Mouse (Mus musculus) right cerebral cortex, postnatal 10 days (tissue): Measurements from ENCODE around the gene Rex1bd.

ENCODE experiments used
- DNase-seq, 2 experiments: peaks; one replicate each; pipeline ENCODE4 v3.0.0; 2021; ENCODE audit warnings: low spot score in 2 of 2

The Rex1bd gene

DNA sequence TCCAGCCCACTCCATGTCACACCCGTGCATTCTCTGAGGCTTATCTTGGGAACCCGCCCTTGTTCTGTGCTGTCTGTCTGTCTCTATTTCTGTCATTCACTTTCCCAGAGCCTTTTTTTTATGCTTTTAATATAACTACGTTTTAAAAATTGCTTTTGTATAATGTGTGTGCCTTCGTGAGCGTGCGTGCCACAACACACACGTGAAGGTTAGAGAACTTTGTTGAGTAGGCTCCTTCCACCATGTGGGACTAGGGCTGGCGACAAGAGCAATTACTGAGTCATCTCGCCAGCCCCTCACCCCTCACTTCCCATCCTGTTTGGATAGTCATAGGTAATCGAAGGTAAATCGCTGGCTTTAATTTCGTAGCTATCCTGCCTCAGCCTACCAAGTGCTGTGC, 4.0 kb downstream of the Rex1bd start:
- DNase-seq: no peak

GRCm38 (mm10) chr8:70501820-70502529, 4.6 kb downstream of the Rex1bd start:
- peak; percentile 58 to 59 for DNase-seq

DNA sequence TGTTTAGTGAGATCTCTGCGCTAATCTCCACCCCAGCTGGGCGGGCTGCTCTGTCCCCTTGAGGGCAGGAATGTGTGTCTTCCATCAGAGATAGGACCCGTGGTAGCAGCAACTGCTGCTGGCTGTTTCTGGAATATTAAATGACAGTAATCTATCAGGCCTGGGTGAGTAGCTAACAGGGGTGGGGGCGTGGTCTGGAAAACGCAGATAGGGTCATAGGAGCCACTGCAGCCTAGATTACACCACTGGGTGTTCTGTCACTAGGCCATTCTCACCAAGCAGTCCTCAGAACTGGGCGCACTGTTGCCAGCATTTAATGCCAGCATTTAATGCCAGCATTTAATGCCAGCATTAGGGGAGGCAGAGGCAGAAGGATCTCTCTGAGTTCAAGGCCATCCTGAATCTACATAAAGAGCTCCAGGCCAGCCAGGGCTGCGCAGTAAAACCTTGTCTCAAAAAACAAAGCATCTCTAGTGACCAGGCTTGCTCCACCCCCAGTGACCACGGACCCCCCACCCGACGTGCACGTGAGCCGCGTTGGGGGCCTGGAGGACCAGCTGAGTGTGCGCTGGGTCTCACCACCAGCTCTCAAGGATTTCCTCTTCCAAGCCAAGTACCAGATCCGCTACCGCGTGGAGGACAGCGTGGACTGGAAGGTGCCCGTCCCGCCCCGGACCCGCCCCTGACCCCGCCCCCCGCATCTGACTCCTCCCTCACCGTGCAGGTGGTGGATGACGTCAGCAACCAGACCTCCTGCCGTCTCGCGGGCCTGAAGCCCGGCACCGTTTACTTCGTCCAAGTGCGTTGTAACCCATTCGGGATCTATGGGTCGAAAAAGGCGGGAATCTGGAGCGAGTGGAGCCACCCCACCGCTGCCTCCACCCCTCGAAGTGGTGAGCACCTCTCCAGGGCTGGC, 5.9 kb downstream of the Rex1bd start:
- peak in 1 of 2 experiments; percentile 40 for DNase-seq

GRCm38 (mm10) chr8:70495771-70496062, 10.8 kb downstream of the Rex1bd start:
- DNase-seq: no peak

- peak in 1 of 2 experiments; percentile 25 for DNase-seq
Observed at GRCm38 (mm10) chr8:70495001-70495770, 11.4 kb downstream of the Rex1bd start.

DNA sequence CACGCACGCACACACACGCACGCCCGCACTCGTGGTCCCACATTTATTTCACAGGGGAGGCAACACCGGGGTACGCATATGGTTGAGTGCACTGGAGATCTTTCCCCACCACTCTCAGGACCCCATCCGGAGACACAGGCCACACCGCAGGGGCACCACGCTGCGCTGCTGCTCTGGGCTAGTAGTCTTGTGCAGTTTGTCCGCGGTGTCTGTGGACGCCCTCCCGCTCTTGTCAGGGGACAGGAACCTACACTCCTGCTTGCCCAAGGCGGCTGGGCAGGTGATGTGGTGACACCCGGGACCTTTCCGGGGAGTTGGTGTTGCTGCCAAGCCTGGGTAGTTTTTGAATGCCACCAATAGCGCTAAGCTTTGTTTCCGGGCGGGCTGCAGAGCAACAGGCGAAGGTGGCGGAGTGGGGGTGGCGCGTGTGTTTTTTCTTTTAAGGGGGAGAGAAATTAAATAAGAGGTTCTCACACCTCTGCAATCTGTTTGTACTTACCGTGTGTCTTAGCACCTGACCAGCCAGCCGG, 12.1 kb downstream of the Rex1bd start:
- peak in 1 of 2 experiments; percentile 23 for DNase-seq

DNA sequence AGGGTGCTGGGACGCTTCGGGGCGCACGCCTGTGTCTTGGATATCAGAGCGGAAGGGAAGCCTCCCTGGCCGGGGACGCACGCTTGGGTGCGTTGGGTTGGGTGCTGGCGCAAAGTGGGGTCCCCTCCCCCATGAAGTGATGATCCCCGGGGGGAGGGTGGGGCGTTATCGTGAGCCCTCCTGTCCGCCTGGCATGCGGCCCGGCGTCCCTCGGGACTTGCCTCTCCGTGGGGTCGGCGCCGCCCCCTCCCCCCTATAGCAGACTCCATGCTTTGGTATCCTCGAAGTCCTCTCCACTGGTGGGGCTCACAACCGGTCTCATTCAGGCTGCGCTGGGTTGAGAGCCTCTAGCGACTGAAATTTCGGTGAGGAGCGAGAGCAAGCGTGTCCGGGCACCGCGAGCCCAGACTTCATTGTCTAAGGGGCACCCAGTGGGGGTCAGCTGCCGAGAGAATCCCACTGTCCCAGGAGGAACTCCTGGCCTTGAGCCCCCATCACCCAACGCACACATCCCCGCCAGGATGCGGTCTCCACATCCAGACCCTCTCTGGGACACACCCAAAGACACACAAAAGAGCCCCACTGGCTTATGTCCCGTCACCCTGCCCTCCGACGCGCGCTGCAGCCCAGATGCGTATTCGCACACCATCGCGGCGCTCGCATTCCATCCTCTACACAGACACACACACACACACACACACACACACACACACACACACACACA, 12.7 kb downstream of the Rex1bd start:
- peak in 1 of 2 experiments; percentile 30 for DNase-seq

- peak in 1 of 2 experiments; percentile 32 for DNase-seq
Observed at GRCm38 (mm10) chr8:70492664-70493640, 13.6 kb downstream of the Rex1bd start, which contains the start of gene Crlf1. TSS of gene Crlf1 (plus strand) at chr8:70493158.

GRCm38 (mm10) chr8:70490880-70491495, 15.6 kb downstream of the Rex1bd start:
- DNase-seq: no peak

DNA sequence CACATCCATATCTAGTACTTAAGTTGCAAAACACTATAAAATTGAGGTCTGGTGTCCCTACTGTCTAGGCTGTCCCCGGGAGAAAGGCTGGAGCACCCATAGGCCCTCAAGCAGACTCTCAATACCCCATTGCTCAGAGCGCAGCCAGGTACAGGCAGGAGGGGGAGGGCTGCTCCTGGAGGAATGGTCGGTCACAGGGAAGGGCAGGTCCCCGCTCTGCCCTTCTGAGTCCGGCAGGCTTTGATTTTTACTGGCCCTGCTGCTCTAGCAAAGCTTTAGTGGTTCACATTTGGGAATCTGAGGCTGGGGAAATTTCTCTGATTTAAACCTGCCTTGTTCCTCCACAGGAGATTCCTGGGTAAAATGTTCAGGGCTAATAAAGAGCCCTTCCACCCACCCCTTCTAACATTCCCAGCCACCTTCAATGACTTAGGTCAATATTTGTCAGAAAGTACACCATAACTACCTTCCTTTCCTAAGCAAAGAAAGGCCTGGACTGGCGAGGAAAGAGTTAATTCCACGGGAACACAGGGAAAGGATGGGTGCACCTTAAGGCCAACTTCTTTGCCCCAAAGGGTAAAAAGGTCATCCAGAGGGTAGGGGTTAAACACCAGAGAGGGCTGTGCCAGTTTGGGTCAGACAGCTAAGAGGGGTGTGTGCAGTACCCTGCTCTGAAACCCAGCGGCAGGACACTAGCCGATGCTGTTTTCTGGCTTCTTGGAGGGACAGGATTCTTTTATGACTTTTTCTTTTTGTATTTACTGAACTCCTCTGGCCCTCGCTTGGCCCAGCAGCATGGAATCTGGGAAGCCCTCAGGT, 16.3 kb downstream of the Rex1bd start:
- DNase-seq: no peak

DNA sequence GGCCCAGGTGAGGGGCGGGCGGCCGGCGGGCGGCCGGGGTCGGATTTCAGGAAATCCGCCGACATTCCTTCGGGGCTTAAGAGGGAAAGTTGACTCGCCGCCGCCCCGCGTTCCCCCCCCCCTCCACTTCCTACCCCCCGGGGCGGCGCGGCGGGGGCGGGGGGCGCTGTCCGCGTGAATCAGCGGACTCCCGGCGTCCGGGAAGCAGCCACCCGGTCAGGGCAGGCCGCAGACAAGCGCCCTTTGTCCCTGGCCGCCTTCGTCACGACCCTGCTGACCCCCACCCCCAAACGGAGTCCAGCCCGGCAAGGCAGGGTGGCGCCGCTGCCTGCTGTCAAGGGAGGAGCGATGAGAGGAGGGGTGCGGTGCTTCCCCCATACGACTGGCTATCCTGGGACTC, 17.0 kb downstream of the Rex1bd start:
- DNase-seq: no peak

DNA sequence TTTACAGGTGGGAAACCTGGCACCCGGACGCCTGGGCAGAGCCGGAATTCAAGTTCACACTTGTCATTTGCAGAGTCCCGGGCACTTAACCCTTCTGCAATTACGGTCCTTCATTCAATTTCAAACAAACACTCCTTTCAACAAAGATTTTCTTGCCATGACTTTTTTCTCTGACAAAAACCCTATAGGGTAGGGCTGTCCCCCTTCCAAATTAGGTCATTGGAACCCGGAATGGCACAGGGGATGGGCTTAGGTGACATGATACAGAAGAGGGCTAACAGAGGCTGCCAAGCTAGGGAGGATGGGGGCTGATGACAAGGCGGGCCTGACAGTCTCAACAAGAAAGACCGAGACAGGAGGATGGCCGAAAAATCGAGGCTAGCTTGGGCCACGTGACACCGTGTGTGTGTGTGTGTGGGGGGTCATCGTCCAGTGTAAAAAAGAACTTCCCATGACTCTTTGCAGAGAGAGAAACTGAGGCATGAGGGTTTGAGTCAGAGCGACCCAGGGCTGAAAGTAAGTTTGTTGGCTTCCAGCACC, 17.6 kb downstream of the Rex1bd start:
- no peak for DNase-seq

DNA sequence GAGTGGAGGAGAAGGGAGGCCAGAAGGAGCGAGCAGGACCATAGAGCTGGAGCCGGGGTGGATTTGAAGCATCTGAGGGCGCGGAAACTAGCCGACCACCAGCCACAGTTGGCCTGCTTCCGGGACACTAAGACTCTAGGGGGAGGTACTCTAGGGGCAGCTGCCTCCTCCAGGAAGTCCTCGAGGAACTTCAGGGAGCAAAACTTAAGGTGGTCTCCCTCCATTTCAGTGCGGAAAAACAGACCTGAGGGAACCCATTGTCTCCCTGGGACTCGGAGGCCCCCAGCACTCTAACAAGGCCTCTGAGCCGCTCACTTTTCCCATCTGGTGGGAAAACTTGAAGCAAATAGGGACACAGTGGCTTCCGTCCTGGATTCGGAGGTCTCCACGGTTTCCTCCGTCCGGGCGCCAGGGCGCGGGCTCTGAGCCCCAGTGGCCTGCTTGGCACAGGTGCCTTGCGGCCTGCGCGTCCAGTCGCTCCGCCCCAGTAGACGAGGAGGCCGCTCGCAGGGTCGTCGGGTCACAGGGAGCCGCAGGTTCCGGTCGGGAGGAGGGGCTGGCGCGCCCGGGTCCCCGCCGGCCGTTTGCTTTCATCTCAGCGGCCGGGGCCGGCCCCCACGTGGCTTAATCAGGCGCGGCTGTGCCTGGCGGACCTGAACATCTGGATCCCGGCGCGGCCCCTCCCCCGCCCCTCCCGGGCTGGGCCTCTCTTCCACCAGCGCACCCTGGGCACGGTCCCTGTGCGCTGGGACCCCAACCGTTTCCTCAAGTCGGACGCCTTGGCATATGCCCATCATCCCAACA, 18.4 kb downstream of the Rex1bd start:
- no peak for DNase-seq

- DNase-seq: peak; percentile 73 to 78
Observed at GRCm38 (mm10) chr8:70486941-70487520, 19.5 kb downstream of the Rex1bd start, which contains the start of gene Tmem59l. TSS of gene Tmem59l (minus strand) at chr8:70487358.

GRCm38 (mm10) chr8:70486191-70486681, 20.3 kb downstream of the Rex1bd start:
- no peak for DNase-seq

DNA sequence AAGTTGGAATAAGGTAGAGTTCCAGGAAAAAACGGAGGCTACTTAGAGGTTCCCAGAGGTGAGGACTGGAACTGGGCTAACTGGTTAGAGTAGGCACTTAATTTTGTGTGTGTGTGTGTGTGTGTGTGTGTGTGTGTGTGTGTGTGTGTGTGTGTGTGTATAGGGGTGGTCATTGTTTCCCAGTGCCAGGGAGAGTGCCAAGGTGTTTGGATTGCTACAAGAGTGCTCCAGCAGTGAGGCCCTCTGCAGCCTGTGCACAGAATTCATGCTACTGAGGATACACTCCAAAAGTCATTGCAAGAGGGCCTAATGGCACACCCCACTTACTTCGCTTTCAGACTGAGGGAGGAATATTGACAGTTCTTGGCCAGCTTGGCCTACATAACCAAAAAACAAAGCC, 23.6 kb downstream of the Rex1bd start:
- DNase-seq: no peak

- DNase-seq: peak in 1 of 2 experiments; percentile 91
Observed at GRCm38 (mm10) chr8:70481908-70482307, 24.6 kb downstream of the Rex1bd start.
